Mouse (Mus musculus): ENCODE results near the gene Hist1h4d. TPM values are rescaled to one million over a fixed set of nuclear protein-coding genes. Genes with fewer than 3 reads are reported as not detected.
A peak's percentile ranks its signal among the peaks of the same experiment; 100 is the strongest.
"Not testable (repeated sequence)": the region's sequence is repeated elsewhere in the genome, so short reads cannot be mapped to it uniquely, and the experiment has no call there.

The Hist1h4d gene
- polyA plus RNA-seq (2015; fragmentation: Nextera tagmentation; extraction: Ambion mirVana): 125 and 146 TPM in 2 replicates

DNA sequence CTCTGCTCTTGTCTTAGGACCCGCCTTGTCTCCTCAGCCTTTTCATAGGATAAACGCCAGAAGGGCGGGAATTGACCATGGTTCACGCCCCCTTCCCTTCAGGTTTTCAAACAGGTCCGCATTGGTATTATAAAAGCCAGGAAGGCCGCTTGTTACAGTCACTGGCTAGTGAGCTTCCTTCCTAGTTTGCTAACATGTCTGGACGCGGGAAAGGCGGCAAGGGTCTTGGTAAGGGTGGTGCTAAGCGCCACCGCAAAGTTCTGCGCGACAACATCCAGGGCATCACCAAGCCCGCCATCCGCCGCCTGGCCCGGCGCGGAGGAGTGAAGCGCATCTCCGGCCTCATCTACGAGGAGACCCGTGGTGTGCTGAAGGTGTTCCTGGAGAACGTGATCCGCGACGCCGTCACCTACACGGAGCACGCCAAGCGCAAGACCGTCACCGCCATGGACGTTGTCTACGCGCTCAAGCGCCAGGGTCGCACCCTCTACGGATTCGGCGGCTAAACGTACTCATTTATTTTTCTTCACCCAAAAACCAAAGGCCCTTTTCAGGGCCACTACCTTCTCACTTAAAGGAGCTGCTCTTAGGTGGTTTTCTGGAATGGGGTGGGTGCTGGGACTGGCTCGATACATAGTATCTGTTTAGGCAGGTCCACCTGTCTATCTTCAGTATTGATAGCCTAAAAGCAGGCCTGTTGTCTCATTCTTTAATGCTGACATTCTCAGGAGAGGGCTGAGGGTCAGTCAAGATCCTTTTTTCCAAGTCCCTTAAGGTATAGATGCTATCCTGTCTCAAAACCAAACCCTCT, at the start of gene Hist1h4d:
Hist1h4d (plus strand) TSS at position 191 of the 811 bp plus-strand sequence.
- Histone ChIP-seq H3K4me3 (replicated peaks) (peak within 1 kb of the TSS; percentile 60), H3K9ac (peak within 1 kb of the TSS; percentile 78), H3K4me1 (replicated peaks) (peaks cover 65% of the 10 kb centered on the region), H3K27me3 (no peaks in the 10 kb centered on the region), H3K27ac (replicated peaks) (peak within 1 kb of the TSS; percentile 97), H3K4me2 (peak within 1 kb of the TSS; percentile 74), H3K36me3 (replicated peaks) (no peaks in the 10 kb centered on the region), H3K9me3 (replicated peaks) (no peaks in the 10 kb centered on the region)
- WGBS (ENCODE audit: insufficient replicate concordance): under 1% methylated on average over 43 of the region's 43 CpGs
- peak; percentile 80 for ATAC-seq (ENCODE audit: insufficient read depth)

DNA sequence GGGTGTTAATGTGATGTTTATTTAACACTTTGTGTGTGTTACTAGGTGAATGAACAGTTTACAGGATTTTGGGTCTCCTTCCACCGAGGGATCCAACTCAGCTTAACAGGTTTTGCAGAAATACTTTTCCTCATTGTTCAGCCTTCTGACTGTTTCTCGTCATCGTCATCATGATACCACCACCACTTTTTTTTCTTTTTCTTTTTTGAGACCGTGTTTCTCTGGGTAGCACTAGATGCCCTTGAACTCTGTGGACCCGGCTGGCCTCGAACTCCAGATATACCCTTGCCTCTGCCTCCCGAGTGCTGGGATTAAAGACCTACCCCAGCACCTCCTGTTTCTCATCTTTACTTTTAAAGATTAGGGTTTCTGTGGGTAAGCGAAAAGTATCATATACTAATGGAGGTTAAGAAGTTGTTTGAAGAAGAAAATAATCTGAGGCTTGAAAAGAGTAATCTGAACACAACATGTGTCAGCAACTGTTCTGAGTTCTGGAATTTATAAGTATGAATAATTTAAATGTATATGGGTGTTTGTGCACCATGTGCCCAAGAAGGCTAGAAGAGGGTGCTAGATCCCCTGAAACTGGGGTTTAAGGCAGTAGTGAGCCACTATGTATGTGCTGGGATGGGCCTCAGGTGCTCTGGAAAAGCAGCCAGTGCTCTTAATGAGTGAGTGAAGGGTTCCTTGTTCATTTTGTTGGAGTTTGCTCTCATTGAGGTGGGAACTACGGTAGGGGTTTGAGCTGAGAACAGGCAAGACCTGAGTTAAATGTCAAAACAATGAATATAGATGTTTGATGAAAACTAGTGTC, 48.9 kb upstream of the Hist1h4d start:
- peak overlapping the region; percentile 75 for H3K9ac ChIP-seq
- peak overlapping the region; percentile 66 for H3K4me3 ChIP-seq (replicated peaks)
- 14% methylated on average over 9 of the region's 9 CpGs for WGBS (ENCODE audit: insufficient replicate concordance)
- H3K4me2 ChIP-seq: peak overlapping the region; percentile 78
- no peaks in the 10 kb centered on the region for H3K36me3 ChIP-seq (replicated peaks)
- peaks cover 38% of the 10 kb centered on the region for H3K4me1 ChIP-seq (replicated peaks)
- H3K27me3 ChIP-seq: no peaks in the 10 kb centered on the region
- ATAC-seq (ENCODE audit: insufficient read depth): no peak
- H3K27ac ChIP-seq (replicated peaks): peak overlapping the region; percentile 98
- no peaks in the 10 kb centered on the region for H3K9me3 ChIP-seq (replicated peaks)

DNA sequence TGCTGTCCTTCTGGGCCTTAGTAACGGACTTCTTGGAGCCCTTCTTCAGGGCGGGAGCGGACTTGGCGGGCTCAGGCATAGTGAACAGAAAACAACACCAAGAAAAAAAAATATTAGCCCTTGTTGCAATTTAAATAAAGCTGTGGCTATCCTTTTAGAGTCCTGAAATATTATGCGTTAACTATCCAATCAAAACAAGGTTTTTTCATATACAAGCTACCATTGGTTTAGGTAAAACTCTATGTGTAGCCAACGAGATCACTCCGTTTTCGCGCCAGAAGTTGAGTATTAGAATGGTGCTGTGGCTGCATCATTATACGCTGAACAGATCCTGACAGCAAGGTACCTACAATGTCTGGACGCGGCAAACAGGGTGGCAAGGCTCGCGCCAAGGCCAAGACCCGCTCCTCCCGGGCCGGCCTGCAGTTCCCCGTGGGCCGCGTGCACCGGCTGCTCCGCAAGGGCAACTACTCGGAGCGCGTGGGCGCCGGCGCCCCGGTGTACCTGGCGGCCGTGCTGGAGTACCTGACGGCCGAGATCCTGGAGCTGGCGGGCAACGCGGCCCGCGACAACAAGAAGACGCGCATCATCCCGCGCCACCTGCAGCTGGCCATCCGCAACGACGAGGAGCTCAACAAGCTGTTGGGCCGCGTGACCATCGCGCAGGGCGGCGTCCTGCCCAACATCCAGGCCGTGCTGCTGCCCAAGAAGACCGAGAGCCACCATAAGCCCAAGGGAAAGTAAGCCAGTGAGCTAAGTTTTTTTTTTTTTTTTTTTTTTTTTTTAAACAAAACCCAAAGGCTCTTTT, 47.6 kb upstream of the Hist1h4d start, which contains the start of gene Hist1h2af:
Hist1h2af (plus strand) TSS at position 347 of the 808 bp plus-strand sequence.
- not testable (repeated sequence) for H3K9me3 ChIP-seq (replicated peaks); H3K36me3 ChIP-seq (replicated peaks); H3K27me3 ChIP-seq
- Histone ChIP-seq H3K4me3 (replicated peaks) (peak within 1 kb of the TSS; percentile 66), H3K27ac (replicated peaks) (peak within 1 kb of the TSS; percentile 98), H3K9ac (peak within 1 kb of the TSS; percentile 75), H3K4me2 (peak within 1 kb of the TSS; percentile 78), H3K4me1 (replicated peaks) (peaks cover 47% of the 10 kb centered on the region)
- peak; percentile 38 for ATAC-seq (ENCODE audit: insufficient read depth)
- under 1% methylated on average over 31 of the region's 53 CpGs for WGBS (ENCODE audit: insufficient replicate concordance)

DNA sequence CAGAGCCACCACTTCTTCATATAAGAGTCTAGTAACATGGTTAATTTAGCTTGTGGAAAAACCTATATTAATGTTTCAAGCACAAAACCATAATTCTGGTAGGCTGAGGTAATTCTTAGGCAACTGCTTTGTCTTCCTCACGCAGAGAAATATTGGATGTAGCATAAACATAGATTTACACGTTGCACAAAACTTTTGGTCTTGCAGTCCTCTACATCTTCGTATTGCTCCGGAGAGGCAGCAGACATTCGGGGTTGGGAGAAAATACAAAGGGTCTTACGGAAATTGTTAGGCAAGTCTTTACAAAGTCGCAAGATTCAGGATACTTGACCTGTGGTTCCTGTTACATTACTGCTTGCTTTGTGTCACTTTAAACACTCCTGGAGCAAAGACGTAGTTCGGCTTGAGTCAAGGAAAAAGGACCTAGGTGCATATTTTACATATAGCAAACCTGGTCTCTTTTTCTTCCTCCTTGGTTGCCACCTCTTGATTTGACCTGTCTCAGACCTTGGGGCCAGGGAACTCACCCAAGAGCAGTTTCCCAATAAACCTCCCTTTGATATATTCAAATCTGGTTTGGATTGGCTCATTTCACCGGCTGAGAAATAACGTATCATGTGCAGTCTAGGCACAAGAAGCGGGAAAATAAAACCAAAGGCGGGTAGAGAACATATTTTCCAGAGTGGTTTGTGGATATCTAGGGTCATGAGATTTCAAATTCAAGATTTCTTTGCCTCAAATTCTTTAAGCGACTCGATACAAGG, 46.8 kb upstream of the Hist1h4d start:
- Histone ChIP-seq H3K4me2 (peak overlapping the region; percentile 78), H3K9ac (peak overlapping the region; percentile 75), H3K4me1 (replicated peaks) (peaks cover 47% of the 10 kb centered on the region), H3K9me3 (replicated peaks) (no peaks in the 10 kb centered on the region), H3K4me3 (replicated peaks) (peak overlapping the region; percentile 66), H3K36me3 (replicated peaks) (no peaks in the 10 kb centered on the region), H3K27me3 (no peaks in the 10 kb centered on the region), H3K27ac (replicated peaks) (peak overlapping the region; percentile 98)
- peak; percentile 21 for ATAC-seq (ENCODE audit: insufficient read depth)
- WGBS (ENCODE audit: insufficient replicate concordance): under 1% methylated on average over 15 of the region's 15 CpGs

DNA sequence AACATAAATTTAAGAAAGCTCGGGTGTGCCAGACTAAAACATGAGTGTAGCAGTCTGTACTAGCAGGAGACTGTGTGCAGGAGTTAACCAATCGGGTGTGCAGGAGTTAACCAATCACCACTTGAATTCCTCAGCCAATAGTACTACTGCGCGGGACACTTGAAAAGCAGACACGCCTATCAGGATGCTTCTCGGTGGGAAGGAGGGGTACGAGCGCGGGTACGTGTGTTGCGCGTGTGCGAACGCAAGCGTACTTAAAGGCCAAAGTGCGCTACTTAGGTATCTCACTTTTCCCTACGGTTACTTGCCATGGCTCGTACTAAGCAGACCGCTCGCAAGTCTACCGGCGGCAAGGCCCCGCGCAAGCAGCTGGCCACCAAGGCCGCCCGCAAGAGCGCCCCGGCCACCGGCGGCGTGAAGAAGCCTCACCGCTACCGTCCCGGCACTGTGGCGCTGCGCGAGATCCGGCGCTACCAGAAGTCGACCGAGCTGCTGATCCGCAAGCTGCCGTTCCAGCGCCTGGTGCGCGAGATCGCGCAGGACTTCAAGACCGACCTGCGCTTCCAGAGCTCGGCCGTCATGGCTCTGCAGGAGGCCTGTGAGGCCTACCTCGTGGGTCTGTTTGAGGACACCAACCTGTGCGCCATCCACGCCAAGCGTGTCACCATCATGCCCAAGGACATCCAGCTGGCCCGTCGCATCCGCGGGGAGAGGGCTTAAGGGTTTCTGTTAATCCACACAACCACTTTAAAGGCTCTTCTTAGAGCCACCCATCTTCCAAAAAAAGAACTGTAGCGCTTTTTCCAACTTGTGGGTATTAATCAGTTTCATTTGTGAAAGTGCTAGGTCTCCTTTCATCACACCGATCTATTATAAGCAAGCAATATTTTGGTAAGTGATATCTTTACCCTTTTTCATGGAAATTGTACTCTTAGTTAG, 46.0 kb upstream of the Hist1h4d start, which contains the start of gene Hist1h3g:
Hist1h3g (plus strand) TSS at position 286 of the 939 bp plus-strand sequence.
- not testable (repeated sequence) for H3K27me3 ChIP-seq; H3K9me3 ChIP-seq (replicated peaks); H3K36me3 ChIP-seq (replicated peaks)
- WGBS (ENCODE audit: insufficient replicate concordance): under 1% methylated on average over 54 of the region's 62 CpGs
- Histone ChIP-seq H3K27ac (replicated peaks) (peak within 1 kb of the TSS; percentile 98), H3K4me2 (peak within 1 kb of the TSS; percentile 78), H3K4me1 (replicated peaks) (peaks cover 50% of the 10 kb centered on the region), H3K4me3 (replicated peaks) (peak within 1 kb of the TSS; percentile 66), H3K9ac (peak within 1 kb of the TSS; percentile 75)
- ATAC-seq (ENCODE audit: insufficient read depth): peak; percentile 84

DNA sequence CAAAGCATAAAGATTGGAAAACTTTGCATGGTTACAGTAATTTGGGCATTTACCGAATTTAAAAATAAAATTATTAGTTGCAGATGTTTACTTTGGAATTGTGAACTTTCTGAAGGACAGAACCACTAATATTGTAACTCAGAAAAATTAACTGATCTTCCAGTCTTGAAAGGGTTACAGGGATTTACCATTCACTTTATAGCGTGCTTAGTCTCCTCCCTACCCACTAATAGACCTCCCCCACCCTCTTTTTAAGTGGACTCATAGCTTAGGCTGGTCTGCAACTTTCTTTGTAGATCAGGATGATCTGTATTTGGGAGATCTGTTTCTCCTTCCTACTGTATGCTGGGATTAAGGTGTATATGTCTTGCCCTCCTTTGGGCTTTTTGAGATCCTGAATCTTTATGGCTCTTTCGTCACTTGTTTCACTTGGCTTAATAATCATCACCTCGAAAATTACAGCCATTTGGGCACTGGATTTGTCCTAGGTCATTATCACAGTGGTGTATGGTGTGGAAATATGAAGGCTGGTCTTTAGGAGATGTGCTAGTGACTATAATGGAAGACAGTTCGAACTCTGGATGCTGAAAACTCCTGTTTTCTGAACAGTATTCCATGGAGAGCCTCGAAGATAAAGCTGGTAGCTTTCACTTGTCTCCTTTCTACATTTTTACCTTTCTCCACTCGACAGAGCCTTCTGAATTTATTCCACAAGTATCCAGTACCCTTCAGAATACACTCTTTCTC, 45.1 kb upstream of the Hist1h4d start:
- Histone ChIP-seq H3K27me3 (no peaks in the 10 kb centered on the region), H3K9ac (peak overlapping the region; percentile 73), H3K4me3 (replicated peaks) (peak overlapping the region; percentile 66), H3K36me3 (replicated peaks) (no peaks in the 10 kb centered on the region), H3K4me1 (replicated peaks) (peaks cover 55% of the 10 kb centered on the region), H3K4me2 (peak overlapping the region; percentile 78), H3K27ac (replicated peaks) (peak overlapping the region; percentile 98), H3K9me3 (replicated peaks) (no peaks in the 10 kb centered on the region)
- ATAC-seq (ENCODE audit: insufficient read depth): no peak
- WGBS (ENCODE audit: insufficient replicate concordance): 12% methylated on average over 7 of the region's 7 CpGs

DNA sequence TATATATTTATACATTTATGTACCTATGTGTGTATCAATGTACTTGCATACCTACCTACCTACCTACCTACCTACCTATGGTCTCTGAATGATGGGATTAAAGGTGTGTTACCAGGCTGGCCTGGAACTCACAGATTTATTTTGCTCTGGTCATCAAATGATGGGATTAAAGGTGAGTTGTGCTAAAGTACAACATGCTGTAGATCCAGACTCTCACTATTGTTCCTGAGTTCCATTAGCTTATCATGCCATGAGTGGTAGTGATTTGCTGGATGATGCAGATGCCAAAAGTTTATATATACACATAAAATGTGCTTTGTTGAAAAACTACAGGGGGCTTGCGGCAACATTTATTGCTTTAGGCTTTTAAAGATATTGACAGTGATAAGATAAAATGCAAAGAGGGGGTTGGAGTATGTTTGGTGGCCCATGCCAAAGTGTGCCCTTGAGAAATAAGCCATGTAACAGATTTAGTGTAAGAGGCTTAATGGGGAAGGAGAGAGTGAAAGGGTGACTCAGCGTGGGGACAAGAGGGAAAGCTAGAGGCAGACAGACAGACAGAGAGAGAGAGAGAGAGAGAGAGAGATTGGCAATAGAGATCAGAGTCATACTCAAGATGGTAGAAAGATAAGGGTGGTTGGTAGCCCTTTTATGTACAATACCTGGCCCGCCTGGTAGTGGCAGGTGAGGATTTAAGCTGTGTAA, 44.2 kb upstream of the Hist1h4d start:
- Histone ChIP-seq H3K36me3 (replicated peaks) (no peaks in the 10 kb centered on the region), H3K4me1 (replicated peaks) (peaks cover 58% of the 10 kb centered on the region), H3K9ac (peak overlapping the region; percentile 73), H3K4me3 (replicated peaks) (peak overlapping the region; percentile 66), H3K4me2 (peak overlapping the region; percentile 78), H3K9me3 (replicated peaks) (no peaks in the 10 kb centered on the region), H3K27me3 (no peaks in the 10 kb centered on the region), H3K27ac (replicated peaks) (peak overlapping the region; percentile 98)
- 57% methylated on average over 3 of the region's 3 CpGs for WGBS (ENCODE audit: insufficient replicate concordance)
- no peak for ATAC-seq (ENCODE audit: insufficient read depth)

DNA sequence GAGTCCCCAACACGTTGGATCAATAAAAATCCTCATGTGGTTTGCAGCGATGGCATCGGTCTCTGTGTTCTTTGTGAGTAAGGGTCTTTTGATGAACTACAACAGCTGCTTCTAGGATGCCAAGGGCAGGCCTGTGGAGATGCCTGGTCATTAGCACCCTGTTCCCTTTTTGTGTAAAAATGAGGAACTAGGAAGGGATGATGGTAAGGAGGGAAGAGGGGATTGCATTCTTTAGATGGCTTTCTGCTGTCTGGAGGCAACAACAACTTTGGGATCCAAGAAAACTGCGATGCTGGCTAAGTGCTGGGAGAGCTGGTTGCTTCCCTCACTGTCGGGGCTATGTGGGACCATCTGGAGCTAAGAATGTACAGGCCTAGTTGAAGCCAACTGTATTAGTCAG, 43.1 kb upstream of the Hist1h4d start:
- peak overlapping the region; percentile 78 for H3K4me2 ChIP-seq
- H3K9me3 ChIP-seq (replicated peaks): no peaks in the 10 kb centered on the region
- peak overlapping the region; percentile 98 for H3K27ac ChIP-seq (replicated peaks)
- peaks cover 47% of the 10 kb centered on the region for H3K4me1 ChIP-seq (replicated peaks)
- ATAC-seq (ENCODE audit: insufficient read depth): no peak
- H3K4me3 ChIP-seq (replicated peaks): 0 out of 2 replicates have a peak overlapping the region, but pooled peaks have one; percentile 66
- H3K36me3 ChIP-seq (replicated peaks): no peaks in the 10 kb centered on the region
- H3K27me3 ChIP-seq: no peaks in the 10 kb centered on the region
- peak overlapping the region; percentile 73; the same call in 1 of the 2 replicates for H3K9ac ChIP-seq
- WGBS (ENCODE audit: insufficient replicate concordance): 72% methylated on average over 5 of the region's 5 CpGs
